Mouse (Mus musculus) stomach, embryonic 14.5 days (tissue): ENCODE results near the gene Lrrc61. TPM values are rescaled to one million over a fixed set of nuclear protein-coding genes. Genes with fewer than 3 reads are reported as not detected.

Experiments used
- ATAC-seq: fragments of 200-750 bp; cut with Nextera tagmentation; 2 replicates; pipeline ENCODE4 v1.8.0; 2017; ENCODE audit warnings: low read depth, moderate TSS enrichment; ENCODE audit not compliant: insufficient number of reproducible peaks, insufficient read depth, low FRiP score
- H3K27ac ChIP-seq: fragments of 300-500 bp; sonication (generic); 2 replicates; pipeline ENCODE4 v1.5.1; 2014; ENCODE audit warnings: mild to moderate bottlenecking, low read length, moderate library complexity, mixed read lengths
- H3K27me3 ChIP-seq: fragments of 300-500 bp; sonication (generic); 2 replicates; pipeline ENCODE4 v1.6.1; 2014; ENCODE audit warnings: low read length, control low read depth, mixed read lengths; ENCODE audit not compliant: control insufficient read depth, insufficient read depth
- H3K36me3 ChIP-seq: fragments of 300-500 bp; sonication (generic); 2 replicates; pipeline ENCODE4 v1.6.1; 2014; ENCODE audit warnings: mild to moderate bottlenecking, control low read depth, low read length, moderate library complexity, mixed read lengths; ENCODE audit not compliant: control insufficient read depth, insufficient read depth
- H3K4me1 ChIP-seq: fragments of 300-500 bp; sonication (generic); 2 replicates; pipeline ENCODE4 v1.6.1; 2014; ENCODE audit warnings: low read length, control low read depth, mixed read lengths; ENCODE audit not compliant: control insufficient read depth, insufficient read depth
- H3K4me2 ChIP-seq: fragments of 300-500 bp; sonication (generic); replicated peaks from 2 replicates; pipeline ENCODE4 v1.6.1; 2014; ENCODE audit warnings: low read depth, low read length, control low read depth
- H3K4me3 ChIP-seq: fragments of 300-500 bp; sonication (generic); 2 replicates; pipeline ENCODE4 v1.5.1; 2014; ENCODE audit warnings: low read depth, low read length, control low read depth
- H3K9ac ChIP-seq: fragments of 300-500 bp; sonication (generic); replicated peaks from 2 replicates; pipeline ENCODE4 v1.6.1; 2014; ENCODE audit warnings: low read depth, mild to moderate bottlenecking, control low read depth, low read length, moderate library complexity, mixed read lengths
- H3K9me3 ChIP-seq: fragments of 300-500 bp; sonication (generic); 2 replicates; pipeline ENCODE4 v1.6.1; 2016; ENCODE audit warnings: low read depth, low read length, control low read depth; ENCODE audit not compliant: control insufficient read depth
- WGBS: fragments of 180-500 bp; shearing (Covaris S2); extraction: QIAGEN DNeasy Blood & Tissue Kit; methylation state at CpG from one replicate; pipeline ENCODE4 v1.1.7; 2014; 5-methylcytosine and 5-hydroxymethylcytosine counted together
- polyA plus RNA-seq: library from polyadenylated mRNA; unstranded; fragments of >200 nt; fragmentation: Nextera tagmentation; extraction: Ambion mirVana; gene quantifications from 2 replicates; pipeline ENCODE4 v1.2.1, GENCODE M21; 2014

The Lrrc61 gene
- polyA plus RNA-seq, 1 experiment from 2014 or later = 4.6 TPM

GRCm38 (mm10) chr6:48555104-48555890 is 701 bp downstream of the Lrrc61 start:
- WGBS = 27% methylated on average over 14 of the region's 14 CpGs
- peak; percentile 74; the same call in 1 of the 2 replicates for ATAC-seq
- H3K9me3 ChIP-seq = no peaks in the 10 kb centered on the region

GRCm38 (mm10) chr6:48555956-48556355 is 1.4 kb downstream of the Lrrc61 start:
- Histone ChIP-seq H3K4me1 (no peaks in the 10 kb centered on the region), H3K4me2 (no peak overlapping the region), H3K27ac (no peak overlapping the region; the same call in 1 of the 2 replicates), H3K36me3 (no peaks in the 10 kb centered on the region), H3K9me3 (no peaks in the 10 kb centered on the region), H3K9ac (no peak overlapping the region), H3K27me3 (no peaks in the 10 kb centered on the region), H3K4me3 (no peak overlapping the region)
- ATAC-seq = no peak
- WGBS = 84% methylated on average over 3 of the region's 3 CpGs

More at GRCm38 (mm10) chr6:48555104-48555890, 701 bp downstream of the Lrrc61 start:
- H3K4me1 ChIP-seq = no peaks in the 10 kb centered on the region
- H3K4me3 ChIP-seq = peak overlapping the region; percentile 41
- no peaks in the 10 kb centered on the region for H3K27me3 ChIP-seq
- peak overlapping the region; percentile 96 for H3K27ac ChIP-seq
- peak overlapping the region; percentile 82 for H3K4me2 ChIP-seq
- no peaks in the 10 kb centered on the region for H3K36me3 ChIP-seq
- H3K9ac ChIP-seq = peak overlapping the region; percentile 77

- Histone ChIP-seq H3K9me3 (no peaks in the 10 kb centered on the region), H3K27ac (peak overlapping the region; percentile 48; the same call in 1 of the 2 replicates), H3K9ac (no peak overlapping the region), H3K36me3 (no peaks in the 10 kb centered on the region), H3K27me3 (no peaks in the 10 kb centered on the region), H3K4me2 (no peak overlapping the region), H3K4me3 (no peak overlapping the region), H3K4me1 (peaks cover 21% of the 10 kb centered on the region; the same call in 1 of the 2 replicates)
- ATAC-seq = no peak
- 77% methylated on average over 4 of the region's 4 CpGs for whole genome bisulfite sequencing
These were observed 11.2 kb downstream of the Lrrc61 start for GRCm38 (mm10) chr6:48565693-48566310.

- Histone ChIP-seq H3K36me3 (no peaks in the 10 kb centered on the region), H3K27me3 (no peaks in the 10 kb centered on the region), H3K9me3 (no peaks in the 10 kb centered on the region), H3K27ac (no peak overlapping the region; the same call in 1 of the 2 replicates), H3K4me2 (no peak overlapping the region), H3K4me3 (no peak overlapping the region), H3K9ac (no peak overlapping the region), H3K4me1 (peaks cover 22% of the 10 kb centered on the region; the same call in 1 of the 2 replicates)
- 20% methylated on average over 5 of the region's 5 CpGs for WGBS
- ATAC-seq = peak; percentile 33; the same call in 1 of the 2 replicates
These were observed 11.7 kb downstream of the Lrrc61 start for GRCm38 (mm10) chr6:48566312-48566711.

- Histone ChIP-seq H3K27ac (peak overlapping the region; percentile 44; the same call in 1 of the 2 replicates), H3K27me3 (no peaks in the 10 kb centered on the region), H3K9me3 (no peaks in the 10 kb centered on the region), H3K9ac (no peak overlapping the region), H3K4me3 (no peak overlapping the region), H3K4me1 (peaks cover 38% of the 10 kb centered on the region; the same call in 1 of the 2 replicates), H3K4me2 (no peak overlapping the region), H3K36me3 (no peaks in the 10 kb centered on the region)
- 60% methylated on average over 21 of the region's 21 CpGs for WGBS
- no peak for ATAC-seq
These were observed 13.7 kb downstream of the Lrrc61 start for GRCm38 (mm10) chr6:48568036-48568984.

GRCm38 (mm10) chr6:48569065-48569807 is 14.6 kb downstream of the Lrrc61 start:
- H3K36me3 ChIP-seq = no peaks in the 10 kb centered on the region
- no peaks in the 10 kb centered on the region for H3K27me3 ChIP-seq
- no peak overlapping the region for H3K4me3 ChIP-seq
- no peak overlapping the region for H3K4me2 ChIP-seq
- no peak overlapping the region for H3K27ac ChIP-seq
- no peak overlapping the region for H3K9ac ChIP-seq
- no peaks in the 10 kb centered on the region for H3K9me3 ChIP-seq
- WGBS = 62% methylated on average over 8 of the region's 8 CpGs
- ATAC-seq = no peak
- peaks cover 39% of the 10 kb centered on the region; the same call in 1 of the 2 replicates for H3K4me1 ChIP-seq

GRCm38 (mm10) chr6:48572014-48572413 is 17.4 kb downstream of the Lrrc61 start:
- Histone ChIP-seq H3K9me3 (no peaks in the 10 kb centered on the region), H3K36me3 (no peaks in the 10 kb centered on the region), H3K4me1 (peaks cover 33% of the 10 kb centered on the region; the same call in 1 of the 2 replicates), H3K4me3 (peak overlapping the region; percentile 13; the same call in 1 of the 2 replicates), H3K27me3 (no peaks in the 10 kb centered on the region), H3K9ac (no peak overlapping the region), H3K27ac (peak overlapping the region; percentile 53), H3K4me2 (peak overlapping the region; percentile 39)
- 95% methylated on average over 5 of the region's 5 CpGs for WGBS
- ATAC-seq = no peak
